In genomic region chr5:137172591-137172990, GRCm38 (mm10) we compare ENCODE assay signal across 24 mouse cellular contexts. TPM values are rescaled to one million over a fixed set of nuclear protein-coding genes. Genes with fewer than 3 reads are reported as not detected.
"Had no signal": no experiment of that assay in that cellular context is flagged by ENCODE, and none has a peak within 500 bp of the region (broad histone marks: within the 10 kb centered on the region; RNA-seq: fewer than 3 reads in every experiment).

No protein-coding gene starts in this region.

- H3K4me2 ChIP-seq: lung, embryonic 14.5 days; midbrain, embryonic 11.5 days; midbrain, embryonic 13.5 days; midbrain, embryonic 15.5 days; neural tube, embryonic 12.5 days; stomach, embryonic 15.5 days had no signal

- ATAC-seq: midbrain, embryonic 13.5 days; midbrain, embryonic 15.5 days had no signal

- H3K36me3 ChIP-seq: midbrain, embryonic 13.5 days; midbrain, embryonic 15.5 days; neural tube, embryonic 12.5 days; stomach, embryonic 15.5 days had no signal

- H3K4me1 ChIP-seq: megakaryocyte, embryonic 14.5 days; midbrain, embryonic 13.5 days; midbrain, embryonic 15.5 days; neural tube, embryonic 12.5 days; stomach, embryonic 15.5 days had no signal

- H3K9ac ChIP-seq: lung, embryonic 14.5 days; midbrain, embryonic 13.5 days; midbrain, embryonic 15.5 days; neural tube, embryonic 12.5 days; stomach, embryonic 15.5 days had no signal

- H3K27ac ChIP-seq: macrophage; midbrain, embryonic 13.5 days; midbrain, embryonic 15.5 days; neural tube, embryonic 12.5 days; stomach, embryonic 15.5 days had no signal

- H3K27me3 ChIP-seq: midbrain, embryonic 13.5 days; midbrain, embryonic 15.5 days; neural tube, embryonic 12.5 days; stomach, embryonic 15.5 days had no signal

- H3K4me3 ChIP-seq: megakaryocyte, embryonic 14.5 days; midbrain, embryonic 13.5 days; midbrain, embryonic 15.5 days; neural tube, embryonic 12.5 days; stomach, embryonic 15.5 days had no signal

- H3K9me3 ChIP-seq: megakaryocyte, embryonic 14.5 days; midbrain, embryonic 13.5 days; midbrain, embryonic 15.5 days; neural tube, embryonic 12.5 days; stomach, embryonic 15.5 days had no signal

- DNase-seq: lung, adult 18-20 months; lung, embryonic 14.5 days; lung, postnatal 14 days; lung, postnatal 36 days; right cerebral cortex, postnatal 14 days; thymus, adult 18-20 months; thymus, postnatal 14 days; thymus, postnatal 4 days had no signal

RNA-seq across cellular contexts. Expression of gene Muc3, which starts 23.5 kb away (rescaled TPM):
- total RNA-seq: megakaryocyte progenitor cell, adult 5-6 weeks; midbrain, postnatal 0 days; monocyte, adult 5-6 weeks; neutrophil, adult 5-6 weeks had no signal
- polyA plus RNA-seq: liver, embryonic 16.5 days; lung, embryonic 14.5 days; lung, embryonic 16.5 days; macrophage; midbrain, embryonic 11.5 days; midbrain, embryonic 13.5 days; midbrain, embryonic 15.5 days; midbrain, postnatal 0 days; neural tube, embryonic 12.5 days; neural tube, embryonic 14.5 days; spleen, adult 2 months; urinary bladder, adult 2 months had no signal

RNA-seq across cellular contexts. Expression of gene Muc3a, which starts 39.6 kb away (rescaled TPM):
- total RNA-seq: midbrain, postnatal 0 days; monocyte, adult 5-6 weeks had no signal
- polyA plus RNA-seq: lung, embryonic 14.5 days; lung, embryonic 16.5 days; macrophage; midbrain, embryonic 11.5 days; midbrain, embryonic 13.5 days; neural tube, embryonic 12.5 days had no signal
